Mouse (Mus musculus) embryonic fibroblast, embryonic 13.5 days (primary cell): ENCODE results near the gene Atr.

Source experiments
- CTCF ChIP-seq: IDR thresholded peaks from 2 replicates; pipeline ENCODE4 v1.5.1; 2011; ENCODE audit warnings: mild to moderate bottlenecking, control low read depth, low read length, moderate library complexity, borderline replicate concordance; ENCODE audit not compliant: insufficient read depth
- POLR2A ChIP-seq: IDR thresholded peaks from 2 replicates; pipeline ENCODE4 v1.6.1; 2011; ENCODE audit warnings: low read depth, mild to moderate bottlenecking, control low read depth, low read length, moderate library complexity

DNA sequence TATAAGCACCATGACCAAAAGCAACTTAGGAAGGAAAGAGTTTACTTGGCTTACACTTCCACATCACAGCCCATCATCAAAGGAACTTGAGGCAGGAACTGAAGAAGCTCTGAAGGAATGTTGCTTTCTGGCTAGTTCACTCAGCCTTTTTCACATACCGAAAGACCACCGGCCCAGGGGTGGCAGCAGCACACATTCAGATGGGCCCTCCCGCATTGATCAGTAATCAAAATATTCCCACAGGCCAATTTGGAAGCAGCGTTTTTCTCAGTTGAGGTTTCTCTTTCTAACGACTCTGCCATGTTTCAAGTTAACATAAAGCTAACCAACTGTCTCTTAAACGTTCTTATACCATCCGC is 96.8 kb downstream of the Atr start:
- TF ChIP-seq CTCF: no peak
- no peak for TF ChIP-seq POLR2A
